Mouse (Mus musculus): ENCODE data around the gene Kif11. TPM values are rescaled to one million over a fixed set of nuclear protein-coding genes. Genes with fewer than 3 reads are reported as not detected.

Kif11 gene
- polyA plus RNA-seq, 1 experiment from 2014 or later = 30.2 TPM

DNA sequence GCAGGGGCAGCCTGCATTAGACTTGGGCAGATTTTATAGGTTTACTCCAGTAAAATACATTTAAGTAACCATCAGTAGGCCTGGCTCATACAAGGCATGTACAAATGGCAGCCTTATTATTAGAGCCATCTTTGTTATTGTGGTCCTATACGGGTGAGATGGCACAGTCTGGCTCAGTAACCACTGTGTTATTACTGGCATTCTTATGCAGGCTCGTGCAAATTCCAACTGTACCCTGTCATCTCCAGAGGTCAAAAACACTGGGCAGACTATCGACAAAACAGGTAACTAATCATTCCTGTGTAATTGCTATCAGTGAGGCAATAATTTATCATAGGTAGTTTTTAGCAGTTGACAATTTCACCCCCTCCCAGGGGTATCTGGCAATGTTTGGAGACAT lies 29.9 kb upstream of the Kif11 start:
- Histone ChIP-seq H3K4me2 (ENCODE audit: low read length) (no peak overlapping the region), H3K4me1 (replicated peaks; ENCODE audit: control insufficient read depth, insufficient read depth, low read length) (no peaks in the 10 kb centered on the region), H3K4me3 (replicated peaks; ENCODE audit: low read length) (no peak overlapping the region), H3K36me3 (ENCODE audit: control insufficient read depth, insufficient read depth) (no peaks in the 10 kb centered on the region), H3K27me3 (replicated peaks; ENCODE audit: control insufficient read depth, insufficient read depth, low read length) (no peaks in the 10 kb centered on the region), H3K27ac (ENCODE audit: low read length) (no peak overlapping the region), H3K9me3 (ENCODE audit: control insufficient read depth, low read length) (no peaks in the 10 kb centered on the region), H3K9ac (replicated peaks; ENCODE audit: low read depth, low read length) (no peak overlapping the region)
- no peak for ATAC-seq
- WGBS = 79% methylated on average over 3 of the region's 3 CpGs

GRCm38 (mm10) chr19:37348331-37348730 lies 27.9 kb upstream of the Kif11 start:
- H3K9ac ChIP-seq (replicated peaks; ENCODE audit: low read depth, low read length) = no peak overlapping the region
- H3K4me3 ChIP-seq (replicated peaks; ENCODE audit: low read length) = no peak overlapping the region
- WGBS = 76% methylated on average over 10 of the region's 10 CpGs
- H3K4me1 ChIP-seq (replicated peaks; ENCODE audit: control insufficient read depth, insufficient read depth, low read length) = no peaks in the 10 kb centered on the region
- peaks cover 4% of the 10 kb centered on the region; the same call in 1 of the 2 replicates for H3K36me3 ChIP-seq (ENCODE audit: control insufficient read depth, insufficient read depth)
- H3K27me3 ChIP-seq (replicated peaks; ENCODE audit: control insufficient read depth, insufficient read depth, low read length) = no peaks in the 10 kb centered on the region
- no peak overlapping the region for H3K27ac ChIP-seq (ENCODE audit: low read length)
- peaks cover 3% of the 10 kb centered on the region; the same call in 1 of the 2 replicates for H3K9me3 ChIP-seq (ENCODE audit: control insufficient read depth, low read length)
- H3K4me2 ChIP-seq (ENCODE audit: low read length) = no peak overlapping the region
- no peak for ATAC-seq

DNA sequence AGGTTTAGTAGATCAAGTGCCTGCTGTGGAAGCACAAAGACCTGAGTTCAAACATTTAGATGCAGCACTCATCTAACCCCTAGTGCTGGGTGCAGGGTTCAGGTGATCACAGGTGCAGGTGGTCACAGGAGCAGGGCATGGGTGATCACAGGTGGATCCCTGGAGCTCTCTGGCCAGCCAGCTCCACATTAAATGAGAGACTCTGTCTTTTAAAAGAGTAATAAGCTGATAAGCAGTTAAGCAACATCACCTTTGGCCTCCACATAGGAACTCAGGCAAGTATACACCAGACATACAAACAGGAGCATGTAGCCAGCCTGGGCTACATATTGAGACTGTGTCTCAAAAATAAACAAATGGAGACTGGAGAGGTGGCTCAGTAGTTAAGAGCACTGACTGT lies 27.3 kb upstream of the Kif11 start:
- no peaks in the 10 kb centered on the region for H3K4me1 ChIP-seq (replicated peaks; ENCODE audit: control insufficient read depth, insufficient read depth, low read length)
- H3K36me3 ChIP-seq (ENCODE audit: control insufficient read depth, insufficient read depth) = peaks cover 4% of the 10 kb centered on the region; the same call in 1 of the 2 replicates
- ATAC-seq = no peak
- H3K27ac ChIP-seq (ENCODE audit: low read length) = no peak overlapping the region
- no peak overlapping the region for H3K9ac ChIP-seq (replicated peaks; ENCODE audit: low read depth, low read length)
- no peak overlapping the region for H3K4me3 ChIP-seq (replicated peaks; ENCODE audit: low read length)
- no peaks in the 10 kb centered on the region for H3K27me3 ChIP-seq (replicated peaks; ENCODE audit: control insufficient read depth, insufficient read depth, low read length)
- peaks cover 3% of the 10 kb centered on the region; the same call in 1 of the 2 replicates for H3K9me3 ChIP-seq (ENCODE audit: control insufficient read depth, low read length)
- H3K4me2 ChIP-seq (ENCODE audit: low read length) = no peak overlapping the region

DNA sequence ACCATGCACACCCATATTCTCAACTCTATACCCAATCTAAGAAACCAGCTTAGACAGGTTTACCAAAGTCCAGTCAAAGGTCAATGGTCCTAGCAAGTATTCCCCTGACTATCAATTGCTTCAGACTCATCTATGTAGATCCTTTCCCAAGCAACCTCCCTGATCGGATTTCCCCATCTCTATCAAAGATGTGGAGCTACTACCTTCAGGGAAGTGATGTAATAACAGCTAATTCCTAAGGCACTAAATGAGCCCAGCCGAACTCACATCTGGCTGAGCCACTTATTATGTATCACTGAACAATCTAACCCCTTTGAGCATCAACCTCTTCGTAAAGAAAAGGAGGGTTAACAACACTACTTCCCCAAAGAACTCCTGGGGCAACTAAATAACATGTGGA lies 23.4 kb upstream of the Kif11 start:
- Histone ChIP-seq H3K36me3 (ENCODE audit: control insufficient read depth, insufficient read depth) (peaks cover 4% of the 10 kb centered on the region; the same call in 1 of the 2 replicates), H3K4me1 (replicated peaks; ENCODE audit: control insufficient read depth, insufficient read depth, low read length) (no peaks in the 10 kb centered on the region), H3K9me3 (ENCODE audit: control insufficient read depth, low read length) (peaks cover 3% of the 10 kb centered on the region; the same call in 1 of the 2 replicates), H3K27me3 (replicated peaks; ENCODE audit: control insufficient read depth, insufficient read depth, low read length) (no peaks in the 10 kb centered on the region), H3K9ac (replicated peaks; ENCODE audit: low read depth, low read length) (no peak overlapping the region), H3K27ac (ENCODE audit: low read length) (no peak overlapping the region), H3K4me3 (replicated peaks; ENCODE audit: low read length) (no peak overlapping the region), H3K4me2 (ENCODE audit: low read length) (no peak overlapping the region)
- 95% methylated on average over 3 of the region's 3 CpGs for WGBS
- no peak for ATAC-seq

- no peak overlapping the region for H3K27ac ChIP-seq (ENCODE audit: low read length)
- H3K9me3 ChIP-seq (ENCODE audit: control insufficient read depth, low read length) = peaks cover 3% of the 10 kb centered on the region; the same call in 1 of the 2 replicates
- peaks cover 4% of the 10 kb centered on the region; the same call in 1 of the 2 replicates for H3K36me3 ChIP-seq (ENCODE audit: control insufficient read depth, insufficient read depth)
- no peak overlapping the region for H3K4me2 ChIP-seq (ENCODE audit: low read length)
- H3K27me3 ChIP-seq (replicated peaks; ENCODE audit: control insufficient read depth, insufficient read depth, low read length) = no peaks in the 10 kb centered on the region
- H3K4me1 ChIP-seq (replicated peaks; ENCODE audit: control insufficient read depth, insufficient read depth, low read length) = no peaks in the 10 kb centered on the region
- H3K4me3 ChIP-seq (replicated peaks; ENCODE audit: low read length) = no peak overlapping the region
- no peak overlapping the region for H3K9ac ChIP-seq (replicated peaks; ENCODE audit: low read depth, low read length)
- ATAC-seq = no peak
- 94% methylated on average over 6 of the region's 6 CpGs for WGBS
These were observed 22.9 kb upstream of the Kif11 start for GRCm38 (mm10) chr19:37353331-37353730.

DNA sequence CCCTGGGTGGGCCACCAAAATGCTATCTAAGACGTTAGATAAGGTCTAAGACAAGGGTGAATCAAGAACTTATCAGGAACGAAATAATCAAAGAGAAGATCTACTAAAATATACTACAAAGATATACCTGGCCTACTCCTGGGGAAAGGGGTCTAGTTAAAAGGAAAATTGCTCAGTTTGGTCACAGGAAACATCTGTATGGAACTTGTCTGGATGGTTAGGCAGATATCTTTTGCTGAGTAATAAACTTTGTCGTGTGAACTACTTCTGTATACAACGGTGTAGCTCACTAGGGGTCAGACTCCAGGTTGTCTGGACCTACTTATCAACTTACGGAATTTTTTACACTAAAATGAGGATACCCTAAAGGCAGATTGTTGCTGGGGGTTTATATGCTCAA lies 16.2 kb upstream of the Kif11 start:
- Histone ChIP-seq H3K27me3 (replicated peaks; ENCODE audit: control insufficient read depth, insufficient read depth, low read length) (no peaks in the 10 kb centered on the region), H3K4me3 (replicated peaks; ENCODE audit: low read length) (no peak overlapping the region), H3K9ac (replicated peaks; ENCODE audit: low read depth, low read length) (no peak overlapping the region), H3K27ac (ENCODE audit: low read length) (no peak overlapping the region), H3K36me3 (ENCODE audit: control insufficient read depth, insufficient read depth) (no peaks in the 10 kb centered on the region), H3K9me3 (ENCODE audit: control insufficient read depth, low read length) (no peaks in the 10 kb centered on the region), H3K4me2 (ENCODE audit: low read length) (no peak overlapping the region), H3K4me1 (replicated peaks; ENCODE audit: control insufficient read depth, insufficient read depth, low read length) (no peaks in the 10 kb centered on the region; the same call in 1 of the 2 replicates)
- 80% methylated on average over 5 of the region's 5 CpGs for WGBS
- ATAC-seq = no peak

DNA sequence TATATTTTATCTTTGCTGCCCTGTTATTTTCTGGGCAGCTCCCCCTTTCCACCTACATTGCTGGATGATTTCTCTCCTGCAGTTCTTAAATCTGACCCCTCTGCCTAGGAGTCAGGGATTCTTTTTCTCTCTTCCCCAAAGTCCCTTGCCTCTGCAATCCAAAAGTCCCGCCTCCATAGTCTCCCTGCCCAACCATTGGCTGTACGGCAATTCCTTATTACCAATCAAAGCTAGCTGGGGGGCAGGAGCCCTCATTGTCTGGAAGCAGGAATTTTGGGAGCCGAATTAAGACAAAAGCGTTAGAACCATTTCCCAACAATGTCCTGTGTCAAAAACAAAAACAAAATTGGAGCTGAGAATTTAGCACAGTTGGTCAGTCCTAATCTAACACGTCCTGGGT lies 13.7 kb upstream of the Kif11 start:
- 32% methylated on average over 5 of the region's 5 CpGs for WGBS
- Histone ChIP-seq H3K4me3 (replicated peaks; ENCODE audit: low read length) (no peak overlapping the region), H3K9ac (replicated peaks; ENCODE audit: low read depth, low read length) (no peak overlapping the region), H3K4me2 (ENCODE audit: low read length) (no peak overlapping the region), H3K27me3 (replicated peaks; ENCODE audit: control insufficient read depth, insufficient read depth, low read length) (0 out of 2 replicates have a peak, but pooled peaks cover 4% of the 10 kb centered on the region), H3K36me3 (ENCODE audit: control insufficient read depth, insufficient read depth) (no peaks in the 10 kb centered on the region), H3K27ac (ENCODE audit: low read length) (no peak overlapping the region), H3K9me3 (ENCODE audit: control insufficient read depth, low read length) (no peaks in the 10 kb centered on the region), H3K4me1 (replicated peaks; ENCODE audit: control insufficient read depth, insufficient read depth, low read length) (no peaks in the 10 kb centered on the region; the same call in 1 of the 2 replicates)
- peak; percentile 81 for ATAC-seq

- no peaks in the 10 kb centered on the region for H3K36me3 ChIP-seq (ENCODE audit: control insufficient read depth, insufficient read depth)
- ATAC-seq = peak; percentile 83
- H3K27ac ChIP-seq (ENCODE audit: low read length) = peak overlapping the region; percentile 12
- no peak overlapping the region for H3K9ac ChIP-seq (replicated peaks; ENCODE audit: low read depth, low read length)
- H3K27me3 ChIP-seq (replicated peaks; ENCODE audit: control insufficient read depth, insufficient read depth, low read length) = 0 out of 2 replicates have a peak, but pooled peaks cover 4% of the 10 kb centered on the region
- no peak overlapping the region for H3K4me2 ChIP-seq (ENCODE audit: low read length)
- no peak overlapping the region for H3K4me3 ChIP-seq (replicated peaks; ENCODE audit: low read length)
- 39% methylated on average over 11 of the region's 11 CpGs for WGBS
- H3K9me3 ChIP-seq (ENCODE audit: control insufficient read depth, low read length) = no peaks in the 10 kb centered on the region
- H3K4me1 ChIP-seq (replicated peaks; ENCODE audit: control insufficient read depth, insufficient read depth, low read length) = no peaks in the 10 kb centered on the region; the same call in 1 of the 2 replicates
These were observed 12.9 kb upstream of the Kif11 start for GRCm38 (mm10) chr19:37363128-37363939.

- Histone ChIP-seq H3K9ac (replicated peaks; ENCODE audit: low read depth, low read length) (no peak overlapping the region), H3K9me3 (ENCODE audit: control insufficient read depth, low read length) (no peaks in the 10 kb centered on the region), H3K4me3 (replicated peaks; ENCODE audit: low read length) (no peak overlapping the region), H3K27me3 (replicated peaks; ENCODE audit: control insufficient read depth, insufficient read depth, low read length) (0 out of 2 replicates have a peak, but pooled peaks cover 4% of the 10 kb centered on the region), H3K4me1 (replicated peaks; ENCODE audit: control insufficient read depth, insufficient read depth, low read length) (no peaks in the 10 kb centered on the region), H3K4me2 (ENCODE audit: low read length) (no peak overlapping the region), H3K36me3 (ENCODE audit: control insufficient read depth, insufficient read depth) (no peaks in the 10 kb centered on the region), H3K27ac (ENCODE audit: low read length) (no peak overlapping the region)
- peak; percentile 59; the same call in 1 of the 2 replicates for ATAC-seq
- 44% methylated on average over 1 of the region's 1 CpGs for WGBS
These were observed 7.2 kb upstream of the Kif11 start for GRCm38 (mm10) chr19:37368990-37369389.
